ENCODE assay signal across 27 mouse cellular contexts in the genomic region with DNA sequence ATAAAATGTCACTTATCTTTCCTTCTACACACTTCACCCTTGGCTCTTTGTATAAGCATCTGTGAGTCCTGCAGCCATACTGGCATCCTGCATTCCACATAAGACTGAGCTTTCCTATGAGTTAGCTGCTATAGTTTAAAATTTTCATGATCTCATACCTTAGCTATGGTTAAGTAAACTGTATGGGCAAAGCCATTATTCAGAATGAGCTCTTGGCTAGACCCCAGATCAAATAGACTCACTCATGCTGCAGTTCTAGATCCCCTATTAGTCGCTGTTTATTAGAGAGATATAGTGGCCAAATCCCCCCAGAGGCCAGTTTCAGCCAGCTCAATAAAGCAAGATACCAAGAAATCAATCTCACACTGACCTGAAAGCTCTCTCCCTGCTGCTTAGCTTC.
"Had no signal": no experiment of that assay in that cellular context is flagged by ENCODE, and none has a peak within 500 bp of the region (broad histone marks: within the 10 kb centered on the region; RNA-seq: fewer than 3 reads in every experiment).

No protein-coding gene starts in this region.

- ATAC-seq: hindbrain, embryonic 16.5 days; inflammation-experienced regulatory T-cells, adult 6 months; intestine, embryonic 15.5 days had no signal

- DNase-seq: gastrocnemius, postnatal 14 days; gastrocnemius, postnatal 36 days; heart, adult 11 months; heart, adult 2 months; heart, postnatal 14 days; heart, postnatal 36 days; kidney, adult 11 months; kidney, adult 2 months; kidney, adult 9 months; kidney, postnatal 14 days; kidney, postnatal 36 days; layer of hippocampus, adult 9-11 months; layer of hippocampus, postnatal 36 days; left cerebral cortex, postnatal 4 days; liver had no signal

- H3K27ac ChIP-seq: heart, adult 2 months; heart, embryonic 13.5 days; heart, embryonic 15.5 days; hindbrain, embryonic 12.5 days; hindbrain, embryonic 14.5 days; intestine, embryonic 15.5 days; kidney, embryonic 15.5 days; kidney, postnatal 0 days; limb, embryonic 12.5 days had no signal

- H3K27me3 ChIP-seq: heart, embryonic 13.5 days; heart, embryonic 15.5 days; hindbrain, embryonic 12.5 days; intestine, embryonic 15.5 days; kidney, embryonic 15.5 days; limb, embryonic 12.5 days had no signal

- H3K4me3 ChIP-seq: heart, adult 2 months; heart, embryonic 13.5 days; heart, embryonic 15.5 days; hindbrain, embryonic 12.5 days; intestine, embryonic 15.5 days; kidney, embryonic 15.5 days; limb, embryonic 12.5 days had no signal

- H3K4me1 ChIP-seq: heart, embryonic 13.5 days; heart, embryonic 15.5 days; hindbrain, embryonic 12.5 days; intestine, embryonic 15.5 days; kidney, embryonic 15.5 days; limb, embryonic 12.5 days had no signal

- H3K4me2 ChIP-seq: heart, embryonic 11.5 days; heart, embryonic 13.5 days; heart, embryonic 15.5 days; hindbrain, embryonic 12.5 days; hindbrain, embryonic 14.5 days; intestine, embryonic 15.5 days; kidney, embryonic 15.5 days; limb, embryonic 12.5 days; liver, embryonic 11.5 days had no signal

- H3K9me3 ChIP-seq: heart, embryonic 15.5 days; hindbrain, embryonic 12.5 days; intestine, embryonic 15.5 days; kidney, embryonic 15.5 days; limb, embryonic 12.5 days had no signal

- H3K36me3 ChIP-seq: heart, embryonic 13.5 days; heart, embryonic 15.5 days; hindbrain, embryonic 12.5 days; intestine, embryonic 15.5 days; kidney, embryonic 15.5 days; limb, embryonic 12.5 days had no signal

- H3K9ac ChIP-seq: heart, embryonic 13.5 days; heart, embryonic 15.5 days; hindbrain, embryonic 12.5 days; hindbrain, embryonic 14.5 days; intestine, embryonic 15.5 days; kidney, embryonic 15.5 days; limb, embryonic 12.5 days had no signal
